Mouse (Mus musculus): ENCODE measurements around the gene C4b.
"Not testable (repeated sequence)": the region's sequence is repeated elsewhere in the genome, so short reads cannot be mapped to it uniquely, and the experiment has no call there.

C4b gene

GRCm38 (mm10) chr17:34706476-34706875, 37.2 kb downstream of the C4b start:
- DNase-seq (ENCODE audit: low spot score), result not testable (repeated sequence)

DNA sequence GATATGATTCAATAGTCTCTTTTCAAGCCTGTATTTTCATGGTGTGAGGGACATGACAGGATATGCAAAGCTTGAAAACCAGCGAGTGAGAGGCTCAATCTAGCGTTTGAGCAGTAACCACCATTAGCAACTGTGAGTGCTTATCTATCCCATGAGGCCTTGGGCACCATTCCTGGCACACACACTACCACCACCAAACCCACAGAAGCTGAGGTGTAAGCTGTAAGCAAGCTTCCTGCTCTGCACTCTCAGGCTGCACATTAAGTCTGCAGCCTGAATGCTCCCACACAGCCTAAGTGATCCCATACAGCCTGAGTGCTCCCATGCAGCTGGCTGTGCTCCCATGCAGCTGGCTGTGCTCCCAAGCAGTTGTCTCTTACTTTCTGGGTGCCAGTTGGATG, 43.0 kb downstream of the C4b start:
- no peak for DNase-seq (ENCODE audit: low spot score)

DNA sequence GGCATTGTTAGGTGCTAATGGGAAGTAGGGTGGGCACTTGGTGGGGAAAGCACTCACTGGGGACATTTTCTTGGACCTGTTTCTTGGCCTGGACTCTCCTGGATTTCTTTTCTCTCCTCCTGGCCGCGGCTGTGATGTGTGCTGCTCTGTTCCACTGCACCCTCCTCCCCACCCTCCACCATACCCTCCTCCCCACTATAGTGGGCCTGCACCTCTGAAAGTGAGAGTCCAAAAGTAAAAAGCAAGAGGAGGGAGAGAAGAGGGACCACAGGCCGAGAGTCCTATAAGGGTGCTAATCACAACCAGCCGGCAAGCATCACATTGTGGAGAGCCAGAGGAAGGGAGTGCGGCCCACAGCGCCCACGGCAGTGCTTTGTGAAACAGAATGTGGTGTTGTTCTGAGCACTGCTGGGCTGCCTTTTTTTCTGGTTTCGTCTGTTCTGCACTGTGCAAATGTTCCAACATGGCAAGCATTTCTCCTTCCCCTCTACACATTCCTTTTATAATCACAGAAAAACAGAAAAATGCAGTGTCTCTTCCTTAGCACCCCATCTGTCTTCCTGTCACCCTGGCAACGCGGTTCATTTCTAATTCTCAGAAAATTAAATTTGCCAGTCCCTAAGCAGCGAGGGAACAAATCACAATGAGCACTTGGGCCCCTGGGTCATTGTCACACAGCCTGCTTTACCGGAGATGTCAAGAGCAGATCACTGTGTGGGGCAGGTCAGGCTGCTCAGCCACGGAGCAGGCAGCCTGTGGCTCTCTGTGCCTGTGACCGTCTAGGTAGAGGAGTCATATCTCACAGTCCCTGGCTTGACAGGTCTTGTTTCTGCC, 43.9 kb downstream of the C4b start:
- no peak for DNase-seq (ENCODE audit: low spot score)

GRCm38 (mm10) chr17:34692906-34693305, 50.8 kb downstream of the C4b start:
- DNase-seq (ENCODE audit: low spot score), result no peak

GRCm38 (mm10) chr17:34690458-34690857, 53.2 kb downstream of the C4b start:
- DNase-seq (ENCODE audit: low spot score), result no peak

GRCm38 (mm10) chr17:34688889-34689288, 54.8 kb downstream of the C4b start:
- no peak for DNase-seq (ENCODE audit: low spot score)

GRCm38 (mm10) chr17:34685120-34686110, 58.3 kb downstream of the C4b start:
- DNase-seq (ENCODE audit: low spot score), result no peak

GRCm38 (mm10) chr17:34684253-34684893, 59.3 kb downstream of the C4b start:
- no peak for DNase-seq (ENCODE audit: low spot score)

- DNase-seq (ENCODE audit: low spot score), result no peak
Observed at GRCm38 (mm10) chr17:34683686-34684220, 59.9 kb downstream of the C4b start.

DNA sequence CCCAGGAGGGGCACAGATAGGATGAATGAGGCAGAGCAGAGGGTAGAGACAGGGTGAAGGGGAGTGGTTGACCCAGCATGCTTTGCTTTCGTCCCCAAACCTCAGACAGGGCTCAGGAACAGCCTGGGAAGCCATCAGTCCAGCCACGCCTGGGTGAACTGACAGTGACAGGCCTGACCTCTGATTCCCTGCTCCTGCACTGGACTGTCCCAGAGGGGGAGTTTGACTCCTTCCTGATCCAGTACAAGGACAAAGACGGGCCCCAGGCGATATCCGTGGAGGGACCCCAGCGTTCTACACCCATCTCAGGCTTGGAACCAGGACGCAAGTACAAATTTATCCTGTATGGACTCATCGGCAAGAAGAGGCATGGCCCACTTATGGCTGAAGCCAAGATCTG, 60.5 kb downstream of the C4b start:
- no peak for DNase-seq (ENCODE audit: low spot score)

- no peak for DNase-seq (ENCODE audit: low spot score)
Observed at GRCm38 (mm10) chr17:34681881-34682536, 61.7 kb downstream of the C4b start.

DNA sequence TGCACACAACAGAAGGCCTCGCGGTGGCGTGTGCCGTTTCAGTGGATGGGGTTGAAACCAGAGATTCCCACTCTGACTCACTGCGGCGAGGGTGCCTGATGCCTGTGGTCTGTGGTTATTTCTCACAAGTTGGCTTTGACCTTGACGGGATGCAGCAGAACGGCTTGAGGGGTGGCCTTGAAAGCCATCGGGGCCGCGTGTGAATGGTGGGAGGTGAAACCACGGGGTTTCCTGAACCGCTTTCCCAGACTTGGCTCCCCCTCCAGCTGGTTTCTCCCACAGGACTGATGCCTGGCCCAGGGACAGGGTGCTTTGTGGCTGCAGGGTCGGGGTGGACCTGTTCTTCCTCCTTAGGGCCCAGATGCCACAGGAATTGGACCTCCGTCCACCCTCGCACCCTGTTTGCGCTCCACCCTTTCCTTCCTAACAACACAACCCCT, 62.5 kb downstream of the C4b start:
- no peak for DNase-seq (ENCODE audit: low spot score)

GRCm38 (mm10) chr17:34680621-34681020, 63.1 kb downstream of the C4b start:
- no peak for DNase-seq (ENCODE audit: low spot score)

DNA sequence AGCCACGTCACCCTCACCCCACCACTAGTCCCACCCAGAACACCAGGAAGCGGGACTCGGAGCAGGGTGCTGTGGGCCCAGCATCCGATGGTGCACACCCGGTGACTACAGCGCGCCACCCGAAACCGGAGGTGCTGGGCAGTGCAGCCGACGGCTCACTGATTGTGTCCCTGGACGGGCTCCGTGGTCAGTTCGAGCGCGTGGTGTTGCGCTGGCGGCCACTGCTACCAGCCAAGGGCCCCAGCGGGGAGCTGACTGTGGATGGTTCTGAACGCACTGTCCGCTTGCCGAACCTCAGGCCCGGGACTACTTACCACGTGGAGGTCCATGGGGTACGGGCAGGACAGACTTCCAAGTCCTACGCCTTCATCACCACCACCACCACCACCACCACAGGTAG, 63.5 kb downstream of the C4b start:
- DNase-seq (ENCODE audit: low spot score), result no peak

Measured in embryo, embryonic 10 days (tissue).